Mouse (Mus musculus) kidney, adult 11 months (tissue): ENCODE measurements at regions not wholly inside any gene's neighbourhood (a gene's known extent, or its start where the extent isn't known, plus 50 kb on each side); places are given as distances from the start of the nearest gene placed in this dataset.
"Not testable (repeated sequence)": the region's sequence is repeated elsewhere in the genome, so short reads cannot be mapped to it uniquely, and the experiment has no call there.

Experiments
- DNase-seq: peaks from one replicate; pipeline ENCODE4 v3.0.0; 2022

DNA sequence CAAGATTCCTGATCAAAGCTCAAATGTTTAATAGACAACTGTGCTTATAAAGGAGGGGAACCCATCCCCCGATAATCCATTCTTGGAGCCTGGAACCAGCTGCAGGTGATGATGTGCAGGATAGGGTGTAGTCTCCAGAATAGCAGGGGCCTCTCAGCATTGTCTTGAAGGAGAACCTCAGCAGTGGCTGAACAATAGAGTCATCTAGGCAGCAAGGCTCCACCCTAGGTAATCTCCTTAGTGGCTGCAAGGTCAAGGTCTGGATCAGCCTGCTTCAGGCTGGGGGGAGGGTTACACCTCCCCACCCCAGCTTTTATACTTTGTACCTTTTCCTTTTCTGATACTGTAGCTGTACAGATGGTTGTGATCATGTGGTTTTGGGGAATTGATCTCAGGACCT, 116.8 kb upstream of the Mettl4 start:
- no peak for DNase-seq

DNA sequence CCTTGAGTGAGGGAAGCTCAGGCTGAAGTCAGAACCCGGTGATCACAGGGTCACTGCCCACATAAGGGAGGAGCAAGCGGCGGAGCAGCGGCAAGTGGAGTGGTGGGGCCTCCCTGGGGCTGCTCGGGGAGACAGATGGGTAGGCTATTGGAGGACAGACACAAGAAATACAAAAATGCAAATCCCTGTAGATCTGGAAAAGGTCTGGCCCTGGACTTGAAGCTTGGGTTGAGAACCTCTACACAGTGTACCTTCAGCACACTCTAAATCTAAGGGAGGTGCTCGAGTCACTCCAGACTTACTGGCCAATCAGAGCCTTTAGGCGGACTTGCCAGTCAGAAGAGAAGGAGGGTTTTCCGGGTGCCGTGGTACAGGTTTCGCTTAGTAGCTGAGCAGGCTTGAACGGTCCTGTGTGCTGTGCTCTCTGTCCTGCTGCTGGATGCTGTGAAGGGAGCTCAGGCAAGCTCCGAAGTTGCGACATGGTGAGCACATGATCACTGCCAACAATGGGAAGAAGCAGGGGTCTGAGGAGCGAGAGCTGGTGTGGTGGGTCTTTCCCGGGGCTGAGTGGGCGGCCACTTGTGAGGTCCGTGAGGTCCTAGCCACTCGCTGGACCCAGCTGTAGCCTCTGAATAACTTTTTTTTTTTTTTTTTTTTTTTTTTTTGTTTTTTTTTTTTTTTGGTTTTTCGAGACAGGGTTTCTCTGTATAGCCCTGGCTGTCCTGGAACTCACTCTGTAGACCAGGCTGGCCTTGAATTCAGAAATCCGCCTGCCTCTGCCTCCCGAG, 114.9 kb upstream of the Mettl4 start:
- DNase-seq = peak; percentile 84

DNA sequence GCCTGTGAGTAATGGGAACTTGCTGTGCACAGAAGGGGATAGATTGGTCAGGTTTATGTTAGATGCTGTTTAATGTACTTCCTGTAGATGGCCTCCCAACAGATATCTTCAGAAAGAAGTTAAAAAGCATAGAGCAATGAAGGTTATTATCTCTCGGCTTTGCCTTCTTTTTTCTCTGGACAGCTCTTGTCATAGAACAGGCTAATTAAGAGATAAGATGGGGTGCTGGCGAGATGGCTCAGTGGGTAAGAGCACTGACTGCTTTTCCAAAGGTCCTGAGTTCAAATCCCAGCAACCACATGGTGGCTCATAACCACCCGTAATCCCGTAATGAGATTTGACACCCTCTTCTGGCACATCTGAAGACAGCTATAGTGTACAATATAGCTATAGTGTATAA, 104.9 kb upstream of the Mettl4 start:
- DNase-seq = not testable (repeated sequence)

DNA sequence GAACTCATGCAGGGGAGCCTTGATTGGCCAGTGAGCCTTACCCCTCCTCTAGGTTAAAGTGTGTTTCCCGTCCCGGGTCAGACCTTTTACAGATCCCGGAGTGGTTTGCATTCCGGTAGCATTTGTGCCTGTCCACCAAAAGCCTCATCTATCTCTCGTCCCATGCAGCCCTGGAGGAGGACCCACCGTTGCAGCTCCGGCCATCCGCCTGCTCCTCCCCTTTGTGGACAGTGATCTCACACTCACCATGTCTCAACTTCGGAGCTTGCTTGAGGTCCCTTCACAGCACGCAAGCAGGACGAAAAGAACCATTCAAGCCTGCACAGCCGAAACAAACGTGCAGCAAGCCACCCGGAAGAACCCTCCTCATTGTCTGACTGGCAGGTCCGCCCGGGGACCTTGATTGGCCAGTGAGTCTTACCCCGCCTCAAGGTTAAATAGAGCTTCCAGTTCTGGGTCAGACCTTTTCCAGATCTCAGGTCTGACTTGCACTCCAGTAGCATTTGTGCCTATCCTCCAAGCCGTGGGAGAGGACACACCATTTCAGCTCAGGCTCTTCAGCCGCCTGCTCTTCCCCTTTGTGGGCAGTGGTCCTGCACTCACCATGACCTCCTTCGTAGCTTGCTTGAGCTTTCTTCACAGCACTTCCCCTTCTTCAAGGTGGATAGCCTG, 84.8 kb upstream of the Mettl4 start:
- peak; percentile 84 for DNase-seq

DNA sequence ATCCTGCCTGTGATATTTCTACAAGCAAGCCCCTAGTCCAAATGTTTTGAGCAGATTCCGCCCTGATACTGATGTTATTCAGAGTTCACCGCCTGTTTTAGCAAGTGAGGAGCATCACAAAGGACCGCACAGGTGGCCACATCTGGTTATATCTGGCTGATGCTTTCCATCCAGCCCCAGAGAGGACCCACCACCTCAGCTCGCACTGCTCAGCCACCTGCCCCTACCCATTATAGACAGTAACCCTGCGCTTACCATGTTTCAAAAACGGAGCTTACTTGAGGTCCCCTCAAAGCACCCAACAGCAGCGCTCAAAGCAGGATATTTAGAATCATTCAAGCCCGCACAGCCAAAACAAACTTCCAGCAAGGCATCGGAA, 84.2 kb upstream of the Mettl4 start:
- not testable (repeated sequence) for DNase-seq

DNA sequence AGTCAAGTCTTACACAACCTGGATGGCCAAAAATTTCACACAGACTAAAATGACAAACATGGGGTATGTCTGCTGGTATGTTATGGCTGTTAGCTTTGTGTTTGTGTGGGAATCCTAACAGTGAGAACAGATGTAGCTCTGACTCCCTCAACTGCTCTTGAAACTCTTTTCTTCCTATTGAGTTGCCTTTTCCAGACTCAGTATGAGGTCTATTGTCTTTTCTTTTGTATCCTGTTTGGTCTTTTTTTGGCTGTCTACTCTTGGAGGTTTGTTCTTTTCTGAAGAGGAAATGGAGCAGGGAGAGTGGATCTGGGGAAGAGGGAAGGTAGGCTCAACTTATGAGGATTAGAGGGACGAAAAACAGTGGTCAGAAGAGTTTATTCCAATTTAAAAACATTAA, 76.6 kb upstream of the Mettl4 start:
- not testable (repeated sequence) for DNase-seq

DNA sequence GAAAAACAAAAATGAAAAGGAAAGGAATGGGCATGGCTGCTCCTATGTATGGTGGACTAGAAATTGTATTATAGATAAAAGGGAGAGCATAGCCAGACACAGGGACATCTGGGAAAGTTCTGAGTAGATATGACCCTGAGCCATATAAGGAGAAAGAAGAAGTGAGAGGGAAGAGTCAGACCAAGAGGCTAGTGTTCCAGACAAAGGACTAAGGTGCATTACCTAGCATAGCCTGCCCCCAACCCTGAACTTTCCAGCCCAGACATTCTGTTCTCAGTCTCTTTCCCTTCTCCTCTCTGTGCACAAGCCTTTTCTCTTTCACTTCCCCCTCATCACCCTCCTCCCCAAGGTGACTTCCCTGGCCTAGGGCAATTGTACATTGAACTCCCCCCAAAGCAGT, 58.9 kb upstream of the Mettl4 start:
- no peak for DNase-seq
